Mouse (Mus musculus): ENCODE measurements around the gene Slc41a2. TPM values are rescaled to one million over a fixed set of nuclear protein-coding genes. Genes with fewer than 3 reads are reported as not detected.
"Not testable (repeated sequence)": the region's sequence is repeated elsewhere in the genome, so short reads cannot be mapped to it uniquely, and the experiment has no call there.

Slc41a2 gene
- total RNA-seq, 4 experiments from 2014 or later, result 0.88 to 2.9 (median 1.9) TPM

GRCm38 (mm10) chr10:83353680-83354332 lies 16.1 kb upstream of the Slc41a2 start:
- peak; percentile 74 for DNase-seq (ENCODE audit: low spot score)

DNA sequence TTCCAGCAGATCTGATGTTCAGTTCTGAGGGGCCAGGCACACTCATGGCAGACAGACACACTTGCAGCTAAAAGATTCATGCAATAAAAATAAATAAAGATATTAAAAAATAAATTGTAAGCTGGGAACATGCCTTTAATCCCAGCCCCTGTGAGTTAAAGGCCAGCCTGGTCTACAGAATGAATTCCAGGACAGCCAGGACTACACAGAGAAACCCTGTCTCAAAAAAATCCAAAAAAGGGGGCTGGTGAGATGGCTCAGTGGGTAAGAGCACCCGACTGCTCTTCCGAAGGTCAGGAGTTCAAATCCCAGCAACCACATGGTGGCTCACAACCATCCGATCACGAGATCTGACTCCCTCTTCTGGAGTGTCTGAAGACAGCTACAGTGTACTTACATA lies 14.1 kb upstream of the Slc41a2 start:
- DNase-seq (ENCODE audit: low spot score), result not testable (repeated sequence)

DNA sequence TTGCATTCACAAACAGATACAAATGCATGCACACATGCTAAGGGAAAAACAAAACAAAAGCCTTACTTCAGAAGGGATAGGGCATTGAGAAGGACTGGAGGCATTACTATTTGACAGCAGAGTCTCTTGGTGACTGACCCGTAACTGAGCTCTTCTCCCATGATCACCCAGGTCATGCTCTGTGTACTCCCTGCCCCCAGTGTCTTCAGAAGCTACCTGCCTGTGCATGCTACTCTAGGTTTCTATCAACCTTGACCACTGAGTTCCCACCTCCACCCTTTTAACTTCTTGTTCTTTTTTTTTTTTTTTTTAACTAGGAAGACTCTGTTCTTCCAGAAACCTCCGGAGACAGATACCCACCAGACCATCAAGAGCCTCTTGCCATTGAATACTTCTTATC lies 13.0 kb upstream of the Slc41a2 start:
- DNase-seq (ENCODE audit: low spot score), result no peak

- peak; percentile 45 for DNase-seq (ENCODE audit: low spot score)
Observed at GRCm38 (mm10) chr10:83347494-83347893, 9.8 kb upstream of the Slc41a2 start.

GRCm38 (mm10) chr10:83346359-83346736 lies 8.7 kb upstream of the Slc41a2 start:
- DNase-seq (ENCODE audit: low spot score), result no peak

DNA sequence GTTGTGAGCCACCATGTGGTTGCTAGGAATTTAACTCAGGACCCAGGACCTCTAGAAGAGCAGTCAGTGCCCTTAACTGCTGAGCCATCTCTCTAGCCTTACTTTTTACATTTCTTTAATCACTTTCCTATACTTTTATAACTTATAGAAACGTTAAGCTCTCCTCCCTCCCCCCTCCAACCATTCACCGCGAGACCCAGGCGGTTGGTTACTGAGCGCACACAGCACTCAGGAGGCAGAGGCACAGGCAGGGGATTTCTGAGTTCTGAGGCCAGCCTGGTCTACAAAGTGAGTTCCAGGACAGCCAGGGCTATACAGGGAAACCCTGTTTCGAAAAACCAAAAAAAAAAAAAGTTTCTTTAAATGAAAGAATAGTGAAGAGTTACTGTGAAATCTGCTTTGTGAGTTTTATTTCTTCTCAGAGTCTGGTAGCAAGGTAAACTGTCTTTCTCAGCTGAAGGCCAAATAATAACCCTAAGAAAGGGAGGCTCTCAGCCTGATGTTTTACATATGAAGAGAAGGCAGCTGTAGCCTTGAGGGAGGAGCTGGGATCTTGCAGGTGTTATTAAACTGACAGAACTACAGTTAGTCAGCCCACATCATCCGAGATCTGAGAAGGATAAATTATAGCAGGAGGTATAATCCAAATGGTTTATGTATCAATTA lies 8.1 kb upstream of the Slc41a2 start:
- DNase-seq (ENCODE audit: low spot score), result no peak

GRCm38 (mm10) chr10:83343828-83344685 lies 6.4 kb upstream of the Slc41a2 start:
- no peak for DNase-seq (ENCODE audit: low spot score)

DNA sequence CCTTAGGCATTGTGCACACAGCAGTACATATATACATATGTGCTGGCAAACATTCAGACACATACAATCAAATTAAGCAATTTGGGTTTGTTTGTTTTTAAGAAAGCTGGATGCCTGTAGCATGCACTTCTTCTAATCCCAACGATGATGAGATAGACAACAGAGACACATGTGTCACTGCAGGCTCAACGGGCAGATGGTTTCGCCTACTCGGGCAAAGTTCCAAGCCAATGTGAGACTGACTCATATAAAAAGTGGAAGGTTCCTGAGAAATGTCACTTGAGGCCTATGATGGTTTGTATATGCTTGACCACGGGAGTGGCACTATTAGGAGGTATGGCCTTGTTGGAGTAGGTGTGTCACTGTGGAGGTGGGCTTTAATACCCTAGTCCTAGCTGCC lies 5.5 kb upstream of the Slc41a2 start:
- no peak for DNase-seq (ENCODE audit: low spot score)

DNA sequence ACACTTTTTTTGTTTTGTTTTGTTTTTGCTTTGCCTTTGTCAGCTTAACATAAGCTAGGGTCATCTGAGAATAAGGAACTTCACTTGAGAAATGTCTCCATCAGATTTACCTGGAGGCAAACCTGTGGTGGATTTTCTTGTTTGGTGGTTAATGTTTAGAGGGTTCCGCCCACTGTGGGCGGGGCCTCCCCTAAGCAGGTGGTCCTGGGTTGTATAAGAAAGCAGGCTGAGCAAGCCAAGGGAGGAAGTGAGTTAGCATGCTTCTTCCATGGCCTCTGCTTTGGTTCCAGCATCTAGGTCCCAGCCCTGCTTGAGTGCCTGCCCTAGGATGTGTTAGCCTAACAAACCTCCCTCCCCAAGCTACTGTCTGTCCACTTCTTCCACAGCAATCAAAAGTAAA lies 3.5 kb upstream of the Slc41a2 start:
- no peak for DNase-seq (ENCODE audit: low spot score)

GRCm38 (mm10) chr10:83337971-83338598 lies 403 bp upstream of the Slc41a2 start:
- DNase-seq (ENCODE audit: low spot score), result no peak

DNA sequence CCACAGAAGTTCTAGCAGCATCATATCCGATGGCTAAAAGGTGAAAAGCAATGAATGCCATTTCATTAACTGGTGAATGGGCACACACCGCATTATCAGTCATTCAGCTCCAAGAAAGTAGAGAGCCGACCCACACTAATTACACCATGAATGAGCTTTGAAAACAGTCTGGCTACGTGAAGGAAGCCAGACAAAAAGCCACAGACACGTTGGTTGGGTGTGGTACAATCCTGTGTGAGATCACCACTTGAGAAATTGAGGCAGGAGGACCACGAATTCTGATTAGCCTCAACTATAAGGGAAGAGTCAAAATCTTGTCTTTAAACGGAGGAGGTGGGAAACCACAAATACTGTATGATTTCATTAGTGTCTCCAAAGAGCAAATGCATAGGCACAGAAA lies 1.3 kb downstream of the Slc41a2 start:
- no peak for DNase-seq (ENCODE audit: low spot score)

GRCm38 (mm10) chr10:83332581-83332980 lies 5.1 kb downstream of the Slc41a2 start:
- DNase-seq (ENCODE audit: low spot score), result no peak

DNA sequence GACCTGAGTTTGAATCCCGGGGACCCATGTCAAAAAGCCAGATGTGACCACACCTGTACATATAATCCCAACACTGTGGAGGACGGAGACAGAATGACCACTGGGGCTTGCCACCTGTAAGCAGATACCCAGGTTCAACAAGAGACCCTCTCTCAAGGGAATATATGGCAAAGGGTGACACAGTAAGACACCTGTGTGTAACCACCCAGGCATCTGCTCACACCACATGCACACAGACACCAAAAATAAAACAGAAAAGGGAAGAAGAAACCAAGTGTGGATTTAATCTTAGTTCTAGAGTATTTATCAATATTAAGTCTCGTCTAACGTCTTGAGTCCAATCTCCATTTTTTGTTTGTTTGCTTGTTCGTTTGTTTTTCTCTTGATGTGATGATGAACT lies 5.9 kb downstream of the Slc41a2 start:
- no peak for DNase-seq (ENCODE audit: low spot score)

GRCm38 (mm10) chr10:83330336-83330735 lies 7.3 kb downstream of the Slc41a2 start:
- DNase-seq (ENCODE audit: low spot score), result no peak

- no peak for DNase-seq (ENCODE audit: low spot score)
Observed at GRCm38 (mm10) chr10:83328791-83329190, 8.9 kb downstream of the Slc41a2 start.

- DNase-seq (ENCODE audit: low spot score), result no peak
Observed at GRCm38 (mm10) chr10:83326648-83327285, 10.9 kb downstream of the Slc41a2 start.

GRCm38 (mm10) chr10:83325903-83326302 lies 11.8 kb downstream of the Slc41a2 start:
- no peak for DNase-seq (ENCODE audit: low spot score)

GRCm38 (mm10) chr10:83324871-83325270 lies 12.8 kb downstream of the Slc41a2 start:
- no peak for DNase-seq (ENCODE audit: low spot score)

GRCm38 (mm10) chr10:83322551-83323100 lies 15.1 kb downstream of the Slc41a2 start:
- no peak for DNase-seq (ENCODE audit: low spot score)

DNA sequence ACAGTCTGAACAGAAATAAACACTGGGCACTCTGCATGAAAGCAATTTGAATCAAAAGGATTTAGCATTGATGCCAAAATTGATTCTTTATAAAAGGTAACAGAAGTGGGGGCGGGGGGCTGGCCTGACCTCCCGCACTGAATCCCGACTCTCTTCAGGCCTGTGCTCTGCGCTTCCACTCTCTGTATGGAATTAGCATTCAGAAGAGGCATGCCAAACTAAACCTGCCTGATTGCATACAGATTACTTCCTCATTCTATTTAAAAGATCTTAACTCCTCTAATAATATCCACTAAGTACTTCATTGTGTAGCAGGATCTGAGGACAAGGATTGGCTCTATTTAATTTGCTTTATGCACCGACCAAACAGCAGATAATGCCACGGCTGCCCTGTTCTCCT lies 16.2 kb downstream of the Slc41a2 start:
- no peak for DNase-seq (ENCODE audit: low spot score)

DNA sequence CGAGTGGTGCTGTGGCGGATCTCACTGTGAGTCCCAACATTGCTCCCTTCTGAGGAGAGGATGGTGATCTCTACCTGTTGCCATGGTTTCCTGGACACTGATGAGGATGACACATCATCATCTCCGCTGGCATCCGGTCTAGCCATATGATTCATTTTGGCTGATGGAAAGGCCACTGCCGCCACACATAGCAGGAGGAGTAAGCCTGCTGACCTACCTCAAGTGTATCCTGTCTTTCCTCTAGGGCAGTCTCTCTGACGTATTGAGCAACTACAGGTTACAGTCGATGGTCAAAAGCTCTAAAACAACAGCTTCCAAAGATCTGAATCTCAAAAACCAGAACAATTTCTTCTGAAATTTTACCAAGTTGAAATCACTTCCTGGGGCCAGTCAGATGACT lies 16.8 kb downstream of the Slc41a2 start:
- no peak for DNase-seq (ENCODE audit: low spot score)
